Mouse (Mus musculus): ENCODE results near the gene Ppp2r3a.

The Ppp2r3a gene

DNA sequence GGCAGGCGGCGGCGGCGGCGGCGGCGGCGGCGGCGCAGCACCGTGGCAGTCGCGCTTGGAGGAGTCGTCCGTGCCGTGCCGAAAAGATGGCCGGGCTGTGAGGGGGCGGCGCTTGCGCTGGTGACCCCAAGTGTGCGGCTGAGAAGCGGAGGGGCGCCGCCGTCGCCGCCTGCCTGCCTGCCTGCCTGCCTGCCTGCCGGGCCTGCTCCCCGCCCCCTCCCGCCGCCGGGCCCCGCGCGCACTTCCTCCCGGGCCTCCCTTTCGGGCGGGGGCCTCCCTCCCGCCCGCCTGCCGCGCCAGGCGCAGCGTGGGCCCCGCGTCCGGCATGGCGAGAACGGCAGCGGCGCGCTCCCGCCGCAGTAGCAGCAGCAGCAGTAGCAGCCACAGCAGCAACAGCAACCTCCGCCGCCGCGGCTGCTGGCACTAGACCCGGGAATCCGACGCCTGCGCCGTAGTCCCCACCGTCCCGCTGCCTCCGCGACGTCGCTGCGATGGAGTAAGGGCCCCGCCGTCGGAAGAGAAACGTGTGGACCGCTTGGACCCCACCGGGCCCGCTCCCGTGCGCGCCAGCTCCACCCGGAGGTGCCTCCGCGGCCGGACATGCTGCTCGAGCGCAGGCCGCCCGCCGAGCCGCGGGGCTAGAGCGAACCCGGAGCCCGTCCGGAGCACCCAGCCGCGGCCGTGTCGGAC, 177.1 kb downstream of the Ppp2r3a start:
- DNase-seq (ENCODE audit: low spot score) = peak; percentile 74

DNA sequence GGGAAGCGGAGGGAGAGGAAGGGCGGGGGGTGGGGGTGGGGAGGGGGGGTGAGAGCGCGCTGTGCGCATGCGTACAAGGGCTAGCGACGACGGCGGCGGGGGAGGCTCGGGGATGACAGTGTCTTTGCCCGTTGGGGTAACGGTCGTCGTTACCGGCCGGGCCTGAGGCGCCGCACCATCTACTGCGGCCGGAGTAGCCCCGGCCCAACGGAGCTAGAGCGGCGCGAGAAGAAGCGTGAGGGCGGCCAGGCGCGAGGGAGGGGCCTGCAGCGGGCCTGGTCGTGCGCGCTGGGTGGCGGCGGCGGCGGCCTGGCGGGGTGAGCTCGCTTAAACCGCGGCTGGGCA, 177.6 kb downstream of the Ppp2r3a start, which contains the start of gene Msl2:
TSS of gene Msl2 (plus strand) at position 115 of the 345 bp plus-strand sequence.
- DNase-seq (ENCODE audit: low spot score) = no peak

DNA sequence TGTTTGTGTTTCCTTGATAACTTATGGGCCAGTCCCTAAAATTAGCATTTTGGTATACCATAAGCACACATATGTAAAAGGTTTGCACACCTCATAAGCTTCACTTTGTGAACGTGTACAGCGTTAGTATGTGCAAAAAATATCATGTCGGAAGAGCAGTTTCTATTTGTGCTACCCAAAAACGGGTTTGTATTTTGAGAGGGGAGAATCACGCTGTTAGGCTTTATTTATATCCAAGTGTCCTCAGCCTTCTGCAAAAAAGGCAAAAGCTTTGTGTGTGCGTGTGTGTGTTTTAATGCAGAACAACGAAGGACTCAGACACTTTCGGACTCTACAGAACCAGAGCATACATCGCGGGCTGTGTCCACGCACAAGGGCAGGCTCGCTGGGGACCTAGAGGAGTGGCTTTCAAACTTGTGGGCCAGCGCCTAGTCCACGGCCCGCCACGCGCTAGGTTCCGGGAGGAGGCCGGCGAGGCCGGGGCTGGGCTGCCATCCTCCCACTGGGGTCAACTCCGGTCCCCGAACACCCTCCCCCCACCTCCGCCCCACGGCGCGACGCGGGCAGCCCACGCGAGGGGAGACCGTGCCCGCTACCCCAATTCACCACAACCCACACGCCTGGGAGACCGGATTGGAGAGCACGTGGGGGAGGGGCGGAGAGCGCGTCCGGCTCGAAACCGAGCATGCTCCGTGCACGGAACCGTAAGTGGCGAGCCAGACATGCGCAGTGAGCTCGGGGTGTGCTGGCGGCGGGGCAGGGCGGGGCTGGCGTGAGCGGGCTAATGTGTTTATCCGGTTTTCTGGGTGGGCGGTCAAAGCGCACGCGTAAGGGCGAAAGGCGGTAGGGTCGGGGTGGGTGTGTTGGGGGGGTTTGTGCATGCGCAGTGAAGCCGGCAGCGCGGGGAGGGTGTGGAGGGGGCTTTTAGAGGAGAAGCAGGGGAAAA, 178.3 kb downstream of the Ppp2r3a start:
- peak; percentile 98 for DNase-seq (ENCODE audit: low spot score)

DNA sequence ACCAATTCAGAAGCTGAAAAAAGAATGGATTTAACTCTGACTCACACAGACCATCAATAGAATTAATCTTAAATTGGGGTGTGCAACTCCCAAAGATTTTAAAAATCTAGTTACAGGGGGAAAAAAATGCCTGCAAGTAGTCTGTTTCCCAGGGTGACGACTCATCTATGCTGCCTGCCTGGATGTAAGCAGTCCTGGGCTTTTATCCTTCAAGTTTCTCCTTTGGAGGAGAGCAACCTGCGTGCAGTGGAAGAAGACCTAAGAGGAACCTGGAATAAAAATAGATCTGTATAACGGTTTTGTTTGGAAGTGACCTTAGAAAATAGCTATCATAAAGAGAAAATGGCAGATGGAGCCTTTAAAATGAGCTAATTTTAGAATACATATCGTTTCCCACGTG, 179.1 kb downstream of the Ppp2r3a start:
- DNase-seq (ENCODE audit: low spot score) = no peak

DNA sequence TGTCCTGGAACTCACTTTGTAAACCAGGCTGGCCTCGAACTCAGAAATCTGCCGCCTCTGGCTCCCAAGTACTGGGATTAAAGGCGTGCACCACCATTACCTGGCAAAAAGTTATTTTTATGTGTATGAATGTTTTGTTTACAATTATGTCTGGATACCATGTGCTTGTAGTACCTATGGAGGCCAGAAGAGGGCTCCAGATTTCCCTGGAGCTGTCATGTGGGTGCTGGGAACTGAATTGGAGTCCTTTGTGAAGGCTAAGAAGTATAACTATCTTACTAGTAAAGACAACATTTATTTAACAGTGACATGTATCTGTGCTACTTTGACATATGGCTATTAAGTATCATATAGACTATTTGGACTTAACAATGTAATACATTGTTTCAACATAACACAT, 181.8 kb downstream of the Ppp2r3a start:
- DNase-seq (ENCODE audit: low spot score) = no peak

DNA sequence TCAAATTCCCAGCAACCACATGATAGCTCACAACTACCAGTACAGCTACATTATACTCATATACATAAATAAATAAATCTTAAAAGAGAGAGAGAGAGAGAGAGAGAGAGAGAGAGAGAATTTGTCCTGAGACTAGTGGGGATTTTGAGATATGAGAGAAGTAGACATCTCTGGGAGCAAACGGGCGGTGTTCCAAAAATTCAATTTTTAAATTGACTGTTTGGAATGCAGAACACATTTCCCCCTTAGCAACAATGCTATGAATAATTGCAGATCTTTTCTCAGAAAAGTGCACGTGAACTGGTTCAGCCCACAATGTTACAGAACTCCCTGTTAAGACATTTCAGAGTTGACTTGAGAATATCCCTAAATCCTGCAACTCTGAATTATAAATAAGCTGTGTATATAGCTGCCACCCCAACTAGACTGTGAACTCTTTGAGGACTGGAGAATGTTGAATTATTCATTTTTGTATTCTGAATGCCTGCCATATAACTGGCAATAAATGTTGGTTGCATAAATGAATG, 186.5 kb downstream of the Ppp2r3a start:
- no peak for DNase-seq (ENCODE audit: low spot score)

DNA sequence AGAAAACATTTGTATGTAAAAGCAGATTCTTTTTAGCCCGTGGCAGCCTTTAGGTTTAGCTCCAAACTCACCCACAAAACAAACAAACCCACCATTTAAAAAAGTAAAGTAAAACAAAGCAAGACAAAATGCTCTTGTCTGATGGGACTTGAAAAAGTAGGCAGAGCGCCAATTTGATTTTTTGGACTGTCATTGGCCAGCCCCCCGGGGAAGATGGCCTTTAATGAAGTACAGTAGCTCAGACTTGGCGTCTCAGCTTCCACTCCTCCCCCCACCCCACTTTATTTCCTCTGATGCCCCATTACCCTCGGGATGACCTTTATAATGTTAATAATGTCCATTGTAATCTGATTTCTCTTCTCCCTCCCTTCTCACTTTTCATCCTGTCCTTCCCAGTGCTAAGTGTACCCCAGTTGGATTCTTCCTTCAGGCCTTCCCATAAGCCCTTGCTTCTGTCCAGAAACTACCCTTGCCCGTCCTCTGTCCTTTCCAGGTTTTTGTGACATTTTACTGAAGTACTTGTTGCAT, 189.3 kb downstream of the Ppp2r3a start:
- no peak for DNase-seq (ENCODE audit: low spot score)

DNA sequence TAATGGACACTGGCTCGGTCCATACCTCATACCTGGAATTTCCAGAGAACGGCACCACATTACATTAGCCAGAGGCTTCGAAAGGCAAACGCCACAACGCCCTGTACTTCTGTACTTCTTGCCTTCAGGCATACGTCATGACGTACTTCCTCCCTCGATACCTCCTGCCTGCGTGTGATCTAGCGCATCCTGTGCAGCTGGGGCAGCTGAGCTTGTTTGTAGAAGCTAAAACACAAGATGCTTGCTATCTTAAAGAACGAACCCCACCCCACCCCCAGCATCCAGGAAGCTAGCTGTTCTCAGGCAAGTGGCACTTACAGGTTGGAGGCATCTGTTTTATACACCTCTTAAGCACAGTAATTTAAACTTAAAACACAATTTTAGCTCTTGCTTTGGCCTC, 190.6 kb downstream of the Ppp2r3a start:
- no peak for DNase-seq (ENCODE audit: low spot score)

DNA sequence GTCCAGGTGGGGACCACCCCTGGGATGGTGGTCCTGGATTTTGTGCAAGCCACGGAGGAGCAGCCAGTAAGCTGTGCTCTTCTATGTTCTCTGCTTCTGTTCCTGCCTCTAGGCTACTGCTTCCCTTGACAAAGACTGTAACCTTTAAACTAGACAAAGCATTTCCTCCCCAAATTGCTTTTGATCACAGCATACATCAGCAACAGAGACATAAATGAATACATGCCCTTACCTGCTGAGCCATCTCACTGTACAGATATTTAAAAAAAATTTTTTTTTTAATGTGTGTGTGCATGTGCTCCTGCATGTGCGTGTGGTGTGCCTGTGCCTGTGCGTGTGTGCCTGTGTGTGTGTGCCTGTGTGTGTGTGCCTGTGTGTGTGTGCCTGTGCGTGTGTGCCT, 194.4 kb downstream of the Ppp2r3a start:
- no peak for DNase-seq (ENCODE audit: low spot score)

Data from MN1 (cell line).